Mouse (Mus musculus): ENCODE data around the gene Itk.

The Itk gene

GRCm38 (mm10) chr11:46308271-46308974 lies 80.9 kb downstream of the Itk start:
- DNase-seq (ENCODE audit: low spot score in 2 of 2): no peak

DNA sequence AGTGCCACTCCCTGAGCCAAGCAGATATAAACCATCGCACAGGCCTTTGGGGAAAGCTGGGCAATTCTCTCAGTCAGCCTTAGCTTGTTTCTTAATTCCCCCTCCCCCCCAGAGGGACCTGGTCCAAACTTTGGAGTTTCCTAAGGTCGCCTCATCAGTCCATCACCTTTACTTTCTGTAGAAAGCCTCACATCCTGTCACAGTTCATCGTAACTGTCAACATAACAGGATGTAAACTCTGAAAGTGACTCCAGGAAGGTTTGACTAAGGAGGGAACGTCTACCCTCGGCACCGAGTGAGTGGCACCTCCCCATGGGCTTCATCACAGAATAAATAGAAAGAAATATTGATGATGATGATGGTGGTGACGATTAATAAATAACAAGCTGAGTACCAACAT lies 81.5 kb downstream of the Itk start:
- no peak for DNase-seq (ENCODE audit: low spot score in 2 of 2)

DNA sequence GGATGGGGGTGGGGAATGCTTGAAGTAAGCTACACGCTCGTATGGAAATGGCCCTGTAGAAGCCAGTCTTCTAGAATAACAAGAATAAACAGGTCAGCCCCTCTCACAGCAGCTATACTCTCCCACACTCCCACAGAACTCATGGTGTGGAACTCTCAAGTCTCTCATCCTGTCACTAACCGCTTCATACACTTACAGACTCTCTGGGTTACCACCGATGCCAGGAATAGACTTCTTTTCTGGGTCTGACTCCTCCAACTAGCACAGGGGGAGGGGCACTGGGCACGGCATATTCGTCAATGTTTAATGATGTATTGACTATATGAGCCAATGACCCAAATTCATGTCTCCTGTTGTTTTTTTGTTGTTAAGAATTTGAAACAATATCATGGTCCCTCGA lies 82.5 kb downstream of the Itk start:
- DNase-seq (ENCODE audit: low spot score in 2 of 2): no peak

DNA sequence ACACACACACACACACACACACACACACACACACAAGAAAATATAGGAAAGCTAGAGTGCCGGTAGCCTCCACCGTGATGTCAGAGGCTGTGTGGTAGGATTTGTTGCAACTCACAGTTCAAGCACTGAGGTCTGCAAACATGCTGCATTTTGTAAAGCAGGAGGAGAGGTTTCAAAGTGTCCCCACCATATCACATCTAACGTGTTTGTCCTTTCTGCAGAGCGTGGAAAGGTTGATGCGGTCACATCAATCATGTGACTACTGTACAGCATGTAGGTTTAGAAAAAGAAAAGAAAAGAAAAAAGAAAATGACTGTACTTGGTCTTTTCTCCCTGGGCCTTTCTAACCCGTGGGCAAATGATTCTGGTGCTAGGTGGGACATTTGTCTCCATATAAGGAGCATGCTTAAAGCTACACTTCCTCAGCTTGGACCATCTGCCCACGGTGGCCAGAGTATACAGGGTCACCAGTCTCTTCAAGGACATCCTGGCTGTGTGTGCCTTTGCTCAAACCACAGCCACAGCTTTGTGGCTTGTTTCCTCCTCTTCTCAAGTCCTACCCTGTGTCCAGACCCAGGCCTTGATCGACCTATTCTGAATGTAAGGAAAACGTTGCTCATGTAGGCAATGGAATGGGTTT lies 83.3 kb downstream of the Itk start:
- no peak for DNase-seq (ENCODE audit: low spot score in 2 of 2)

DNA sequence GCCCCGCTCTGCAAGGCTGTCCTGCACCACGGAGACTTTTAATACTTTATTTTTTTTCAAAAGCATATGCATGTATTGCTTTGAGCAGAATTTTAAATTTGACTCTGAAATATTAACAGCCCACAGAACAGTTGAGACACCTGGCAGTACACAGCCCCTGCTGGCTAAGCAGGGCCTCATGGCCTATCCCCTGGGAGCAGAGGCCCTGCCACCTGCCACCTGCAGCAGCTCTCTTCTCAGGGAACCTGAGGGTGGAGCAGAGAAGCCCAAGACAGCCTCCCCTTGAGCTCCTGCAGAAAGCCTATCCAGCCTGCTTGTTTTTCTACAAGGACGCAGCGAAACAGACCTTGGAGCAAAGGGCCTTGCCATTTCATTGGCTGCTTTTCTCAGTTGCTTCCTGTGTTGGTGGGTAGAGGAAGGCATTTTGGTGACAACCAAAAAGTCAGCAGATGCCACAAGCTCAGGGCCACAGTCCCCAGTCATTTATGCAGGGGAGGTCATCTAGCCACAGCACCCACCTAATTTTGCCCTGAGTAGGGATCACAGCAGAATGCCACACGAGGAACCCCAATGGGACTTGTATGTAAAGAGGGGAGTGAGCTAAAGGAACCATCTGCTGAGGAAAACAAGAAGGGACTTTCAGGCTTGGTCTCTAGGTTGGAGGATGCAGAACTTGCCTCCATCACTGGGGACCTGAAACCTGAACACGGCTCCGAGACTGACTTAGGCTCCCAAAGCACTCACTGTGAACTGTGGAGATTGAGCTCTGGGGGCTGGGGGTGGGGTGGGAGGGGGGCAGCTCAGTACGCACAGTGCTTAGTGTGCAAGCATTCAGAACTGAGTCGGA lies 84.2 kb downstream of the Itk start:
- no peak for DNase-seq (ENCODE audit: low spot score in 2 of 2)

GRCm38 (mm10) chr11:46304093-46304492 lies 85.2 kb downstream of the Itk start:
- DNase-seq (ENCODE audit: low spot score in 2 of 2): no peak

DNA sequence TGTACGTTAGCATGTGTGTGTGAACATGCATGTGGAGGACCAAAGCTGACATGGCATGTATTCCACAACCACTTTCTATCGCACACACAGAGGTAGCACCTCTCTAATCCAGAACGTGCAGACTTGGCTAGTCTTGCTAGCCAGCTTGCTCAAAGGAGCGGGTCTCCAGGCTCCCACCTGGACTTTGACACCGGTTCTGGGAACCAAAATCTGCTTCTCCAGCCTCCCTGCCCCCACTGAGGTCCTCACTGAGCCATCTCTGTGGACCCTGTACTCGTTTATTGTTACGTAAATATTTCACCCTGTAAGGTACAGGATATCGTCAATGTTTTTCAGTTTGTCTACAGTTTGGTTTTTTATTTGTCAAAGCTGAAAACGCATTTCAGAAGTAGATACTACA lies 86.8 kb downstream of the Itk start:
- DNase-seq (ENCODE audit: low spot score in 2 of 2): no peak

- no peak for DNase-seq (ENCODE audit: low spot score in 2 of 2)
These were observed 87.6 kb downstream of the Itk start for GRCm38 (mm10) chr11:46301579-46302248.

DNA sequence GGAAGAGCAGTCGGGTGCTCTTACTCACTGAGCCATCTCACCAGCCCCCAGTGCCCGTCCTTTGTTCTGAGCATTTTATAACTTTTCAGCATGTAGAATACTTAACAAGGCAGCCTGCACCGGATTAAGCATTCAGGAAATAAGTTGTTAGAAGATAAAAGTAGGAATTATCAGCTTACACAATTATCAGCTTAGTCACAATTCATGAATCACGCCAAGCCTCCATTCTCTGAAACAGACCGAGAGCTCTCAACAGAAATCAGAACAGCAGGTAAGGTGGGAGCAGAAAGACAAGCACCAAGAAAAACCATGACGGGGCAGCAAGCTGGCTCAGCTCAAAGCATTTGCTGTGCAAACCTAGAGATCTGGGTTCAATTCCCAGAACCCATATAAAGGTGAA lies 89.4 kb downstream of the Itk start:
- DNase-seq (ENCODE audit: low spot score in 2 of 2): no peak

DNA sequence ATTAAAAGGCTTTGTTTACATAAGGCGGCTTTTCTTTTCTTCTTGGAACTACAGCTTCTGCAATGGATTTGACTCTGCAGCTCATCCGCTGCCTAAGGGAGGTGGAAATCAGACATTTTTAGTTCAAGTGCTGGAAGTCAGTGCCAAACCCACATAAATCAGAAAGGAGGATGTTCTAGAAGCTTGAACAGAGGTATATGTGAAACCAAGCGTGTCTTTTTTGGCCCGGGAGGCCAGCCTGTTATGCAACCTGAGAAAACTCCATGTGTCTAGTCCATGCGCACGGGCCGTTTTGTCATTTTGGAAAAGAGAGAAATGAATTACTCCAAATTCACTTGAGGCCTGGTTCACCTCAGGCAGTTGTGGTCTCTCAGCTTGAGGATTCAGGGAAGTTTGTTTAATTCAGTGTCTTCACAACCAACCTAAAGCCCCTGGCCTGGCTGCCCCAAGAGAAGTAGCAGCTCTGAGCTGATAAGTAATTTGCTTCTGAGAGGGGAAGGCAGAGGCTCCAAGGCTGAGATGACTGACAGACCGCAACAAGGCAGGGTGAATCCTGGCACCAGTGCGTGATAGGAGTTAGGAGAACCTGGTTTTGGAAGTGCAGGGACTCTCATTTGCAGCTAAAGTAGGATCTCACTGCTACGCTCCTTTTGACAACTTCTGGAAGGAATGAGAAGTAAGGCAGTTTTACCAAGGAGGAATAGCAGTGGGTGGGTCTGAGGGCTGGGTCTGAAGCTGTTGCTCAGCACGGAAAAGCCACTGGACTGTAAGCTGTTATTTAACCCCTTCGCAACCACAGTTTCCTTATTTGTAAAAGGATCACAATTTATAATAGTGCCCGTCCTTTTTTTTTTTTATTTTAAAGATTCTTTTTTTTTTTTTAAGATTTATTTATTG lies 90.2 kb downstream of the Itk start:
- no peak for DNase-seq (ENCODE audit: low spot score in 2 of 2)

DNA sequence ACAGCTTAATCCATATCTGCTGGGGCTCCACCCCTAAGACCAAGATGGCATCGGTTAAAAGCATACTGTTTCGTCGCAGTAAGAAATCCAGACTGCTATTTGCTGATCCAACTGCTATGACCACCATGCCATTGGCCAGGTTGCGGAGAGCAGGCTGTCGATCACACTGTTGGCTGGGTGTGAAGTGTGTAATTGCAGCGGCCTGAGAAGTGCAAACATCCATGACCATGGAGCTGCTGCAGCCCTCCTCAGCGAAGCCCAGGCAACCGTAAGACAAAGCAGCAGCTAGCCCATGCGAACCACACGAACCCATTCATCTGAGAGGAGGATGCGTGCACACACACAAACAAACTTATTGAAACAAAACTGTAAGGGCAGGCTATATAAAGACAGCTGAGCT lies 94.9 kb downstream of the Itk start:
- no peak for DNase-seq (ENCODE audit: low spot score in 2 of 2)

DNA sequence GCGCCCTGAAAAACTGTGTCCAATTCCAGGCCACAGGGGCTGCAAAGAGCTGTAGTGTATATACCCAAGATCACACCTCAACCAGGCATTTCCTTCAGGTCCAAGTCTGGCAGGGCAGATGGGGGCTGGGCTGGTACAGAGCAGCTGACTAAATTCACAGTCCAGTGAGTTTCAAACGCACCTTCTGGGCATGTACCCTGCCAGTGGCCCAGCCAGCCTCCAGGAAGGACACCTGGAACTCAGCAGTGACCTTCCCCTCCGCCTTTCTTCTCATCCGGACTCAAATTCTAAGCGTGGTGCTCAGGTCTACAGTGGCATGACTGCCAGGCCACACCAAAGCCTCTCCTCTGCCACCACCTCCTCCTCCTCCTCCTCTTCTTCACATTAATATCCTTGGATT lies 95.8 kb downstream of the Itk start:
- DNase-seq (ENCODE audit: low spot score in 2 of 2): no peak

DNA sequence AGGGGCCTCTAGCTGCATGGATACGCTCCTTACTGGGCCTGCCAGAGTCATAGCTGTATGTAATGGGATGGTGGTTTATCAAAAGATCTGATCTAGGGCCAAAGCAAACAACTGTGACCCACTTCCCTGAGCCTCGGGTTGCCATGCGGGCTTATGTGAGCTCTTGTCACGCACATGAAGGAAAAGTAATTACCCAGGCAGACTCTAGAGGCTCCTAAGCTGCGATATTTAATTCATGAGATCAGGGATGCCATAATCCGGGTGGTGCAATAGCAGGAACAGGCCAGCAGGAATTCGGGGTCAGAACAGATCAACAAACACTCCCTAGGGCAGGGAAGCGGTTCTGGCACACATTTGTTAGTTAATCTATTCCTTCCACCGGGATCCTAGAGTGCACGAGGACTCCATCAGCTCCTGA lies 98.3 kb downstream of the Itk start:
- DNase-seq (ENCODE audit: low spot score in 2 of 2): no peak

GRCm38 (mm10) chr11:46289561-46289960 lies 99.8 kb downstream of the Itk start:
- no peak for DNase-seq (ENCODE audit: low spot score in 2 of 2)

GRCm38 (mm10) chr11:46289022-46289421 lies 100.3 kb downstream of the Itk start:
- DNase-seq (ENCODE audit: low spot score in 2 of 2): no peak

GRCm38 (mm10) chr11:46288091-46288490 lies 101.2 kb downstream of the Itk start:
- DNase-seq (ENCODE audit: low spot score in 2 of 2): no peak

DNA sequence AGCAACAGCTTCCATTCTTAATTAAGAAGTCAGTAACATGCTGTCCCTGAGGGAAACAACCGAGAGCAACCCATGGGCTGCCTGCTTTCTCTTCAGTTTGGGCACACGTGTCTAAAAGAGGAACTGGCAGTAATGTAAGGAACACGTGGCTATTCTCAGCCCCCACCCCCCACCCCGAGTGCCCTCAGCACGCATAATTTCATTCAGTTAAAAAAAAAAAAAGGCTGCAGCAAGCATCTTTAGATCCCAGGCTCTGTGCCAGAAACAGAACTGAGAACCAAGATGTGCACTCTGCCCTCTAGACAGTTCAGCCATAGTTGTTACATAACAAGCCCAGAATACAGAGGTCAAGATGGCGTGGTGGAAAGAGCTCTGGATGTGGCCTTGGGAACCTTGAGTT lies 102.5 kb downstream of the Itk start:
- no peak for DNase-seq (ENCODE audit: low spot score in 2 of 2)

DNA sequence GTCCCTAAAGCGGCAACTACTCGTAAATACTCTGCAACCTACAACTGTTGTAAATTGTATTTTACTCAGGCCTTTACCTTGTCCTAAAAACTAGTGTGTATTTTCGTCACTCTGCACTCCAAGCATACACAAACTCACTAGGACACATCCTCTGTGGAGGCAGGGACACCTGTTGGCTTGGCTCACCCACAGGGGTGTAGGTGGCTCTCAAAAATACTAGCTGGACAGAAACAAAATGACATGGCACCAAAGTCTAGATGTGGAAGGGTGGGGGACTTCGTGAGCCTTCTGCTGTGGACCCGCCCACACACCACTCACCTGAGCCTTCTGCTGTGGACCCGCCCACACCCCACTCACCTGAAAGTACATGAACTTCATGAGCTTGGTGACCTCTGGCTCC lies 105.5 kb downstream of the Itk start:
- DNase-seq (ENCODE audit: low spot score in 2 of 2): no peak

GRCm38 (mm10) chr11:46282612-46283011 lies 106.7 kb downstream of the Itk start:
- DNase-seq (ENCODE audit: low spot score in 2 of 2): no peak

GRCm38 (mm10) chr11:46278709-46279108 lies 110.6 kb downstream of the Itk start:
- no peak for DNase-seq (ENCODE audit: low spot score in 2 of 2)

DNA sequence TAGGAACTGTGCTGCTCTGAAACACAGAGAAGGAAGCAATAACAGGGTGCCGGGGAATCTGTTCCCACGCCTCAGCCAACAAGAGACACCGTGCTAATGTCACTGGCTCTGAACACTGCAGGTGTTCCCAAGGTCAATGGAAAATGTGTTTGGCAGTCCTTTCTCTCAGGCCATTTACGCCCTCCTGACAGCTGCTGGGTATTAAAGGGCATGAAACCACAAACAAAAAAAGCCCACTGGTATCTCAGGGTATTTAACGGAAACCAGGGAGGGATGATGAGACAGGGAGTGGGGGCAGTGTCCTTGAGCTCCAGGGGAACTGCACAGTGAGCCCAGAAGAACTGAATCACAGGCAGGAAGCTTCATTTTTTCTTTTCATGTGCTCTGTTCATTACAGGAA lies 111.2 kb downstream of the Itk start:
- no peak for DNase-seq (ENCODE audit: low spot score in 2 of 2)
